Mouse (Mus musculus) bone marrow macrophage, adult 2 months (primary cell): ENCODE data around the gene Enah.

Experiments used
- CTCF ChIP-seq: IDR thresholded peaks from 2 replicates; pipeline ENCODE4 v1.5.1; 2012; ENCODE audit warnings: low read depth, mild to moderate bottlenecking, low read length, moderate library complexity
- POLR2A ChIP-seq: IDR thresholded peaks from 2 replicates; pipeline ENCODE4 v1.6.1; 2012; ENCODE audit warnings: mild to moderate bottlenecking, low read depth, low read length, borderline replicate concordance

GRCm38 (mm10) chr1:181866429-181867280 is 153.1 kb downstream of the Enah start:
- TF ChIP-seq CTCF (no peak), POLR2A (no peak)
